Mouse (Mus musculus) right cerebral cortex, adult 2 months (tissue): ENCODE results near the gene Fam13c.

Source experiments
- DNase-seq, 2 experiments: peaks; one replicate each; pipeline ENCODE4 v3.0.0; 2021 to 2022; ENCODE audit warnings: low spot score in 2 of 2

Gene Fam13c

DNA sequence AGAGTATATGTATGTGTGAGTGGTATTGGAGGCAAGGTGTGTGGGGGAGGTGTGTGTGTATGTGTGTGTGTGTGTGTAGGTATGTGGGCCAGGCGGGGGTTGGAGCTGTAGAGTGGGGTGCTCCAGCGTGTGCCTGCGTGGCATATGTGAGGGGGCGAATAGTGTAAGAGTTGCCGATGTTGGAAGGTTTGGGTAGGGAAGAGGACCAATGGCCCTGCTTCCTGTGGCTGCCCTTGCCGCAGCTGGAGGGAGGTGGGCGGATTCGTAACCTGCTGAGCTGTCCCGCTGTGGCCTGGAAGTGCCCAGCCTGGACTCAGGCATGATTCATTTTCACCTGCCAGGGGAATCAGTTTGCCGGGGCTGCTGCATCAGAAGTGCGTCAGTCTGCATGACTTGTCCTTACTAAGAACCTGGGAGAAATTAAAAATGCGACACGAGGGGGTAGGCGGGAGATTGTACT lies 79.4 kb downstream of the Fam13c start:
- peak; percentile 63 to 67 for DNase-seq

DNA sequence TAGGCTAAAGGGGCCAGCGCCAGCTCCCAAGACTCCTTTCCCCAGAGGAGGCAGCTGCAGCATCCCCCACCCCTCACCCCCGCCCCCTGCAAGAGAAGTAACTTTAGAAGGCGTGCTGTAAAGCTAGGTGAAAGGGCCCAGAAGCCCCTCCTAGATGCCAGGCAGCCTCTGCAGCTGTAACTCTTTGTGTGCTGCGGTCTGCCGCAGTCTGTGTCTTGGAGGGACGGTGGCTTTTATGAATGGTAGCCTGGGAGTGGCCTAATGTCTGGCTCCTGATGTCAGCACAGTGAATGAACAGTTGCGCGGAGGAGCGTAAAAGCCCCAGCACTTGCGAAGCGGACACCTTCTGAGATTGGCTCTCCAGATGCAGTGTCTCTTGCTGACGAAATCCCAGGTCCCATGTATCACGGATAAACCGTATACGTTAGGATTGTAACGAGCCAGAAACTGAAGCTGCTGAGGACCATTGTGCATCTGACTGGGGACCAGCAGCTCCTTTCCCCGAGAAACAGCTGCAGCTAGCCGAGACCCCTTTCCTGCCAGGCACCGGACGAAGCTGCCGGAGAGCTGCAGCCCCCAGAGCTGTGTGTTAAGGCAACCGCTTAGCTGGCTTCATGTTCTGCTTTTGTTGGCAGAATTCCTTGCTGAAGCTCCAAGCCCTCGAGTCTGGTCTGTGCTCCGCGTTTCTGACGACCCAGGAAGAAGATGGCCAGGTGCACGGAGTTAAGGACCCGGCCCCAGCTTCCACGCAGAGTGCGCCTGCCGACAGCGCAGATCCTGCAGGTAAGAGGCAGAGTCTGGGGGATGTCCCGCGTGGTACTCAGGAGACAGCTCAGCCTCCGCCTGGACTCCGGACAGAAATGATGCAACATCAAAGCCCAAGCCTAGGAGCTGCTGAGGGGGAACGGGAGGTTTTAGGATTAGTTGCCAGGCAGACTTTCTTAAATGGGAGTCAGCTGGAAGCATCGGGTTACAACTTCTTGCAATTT lies 80.2 kb downstream of the Fam13c start:
- peak; percentile 69 to 78 for DNase-seq

- DNase-seq, result no peak
These were observed 81.1 kb downstream of the Fam13c start for GRCm38 (mm10) chr10:70521379-70521778.

DNA sequence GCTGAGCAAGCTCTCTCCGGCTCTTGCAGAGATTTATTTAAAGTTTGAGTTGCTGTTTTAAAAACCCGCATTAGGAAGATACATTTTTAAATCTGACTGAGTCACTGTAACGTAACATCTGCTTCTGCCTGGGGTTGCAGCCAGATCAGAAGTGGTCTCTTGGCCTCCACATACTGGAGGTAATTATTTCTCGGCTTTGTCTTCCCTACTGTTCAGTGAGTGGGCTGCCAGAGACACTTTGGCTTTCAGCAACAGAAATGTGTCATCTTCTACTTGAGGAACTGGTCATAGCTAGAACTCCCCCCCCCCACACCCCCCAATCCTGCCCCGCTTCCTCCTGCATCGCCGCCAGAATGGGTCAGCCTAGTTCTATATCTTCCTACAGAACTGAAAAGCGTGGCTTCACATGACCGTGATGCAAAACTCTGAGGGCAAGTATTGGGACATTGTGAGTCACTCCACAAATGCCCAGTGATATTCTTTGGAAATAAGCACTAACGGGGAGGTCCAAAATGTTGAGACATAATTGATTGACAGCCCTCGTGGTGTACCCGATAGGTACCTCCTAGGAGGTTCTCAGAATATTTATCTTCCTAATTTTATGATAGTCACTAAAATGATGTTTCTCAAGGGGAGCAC lies 90.0 kb downstream of the Fam13c start:
- peak; percentile 55 to 62 for DNase-seq

- DNase-seq, result no peak
These were observed 92.0 kb downstream of the Fam13c start for GRCm38 (mm10) chr10:70532249-70532648.

GRCm38 (mm10) chr10:70533301-70533781 lies 93.1 kb downstream of the Fam13c start:
- peak; percentile 31 to 45 for DNase-seq

GRCm38 (mm10) chr10:70533986-70534385 lies 93.7 kb downstream of the Fam13c start:
- no peak for DNase-seq

DNA sequence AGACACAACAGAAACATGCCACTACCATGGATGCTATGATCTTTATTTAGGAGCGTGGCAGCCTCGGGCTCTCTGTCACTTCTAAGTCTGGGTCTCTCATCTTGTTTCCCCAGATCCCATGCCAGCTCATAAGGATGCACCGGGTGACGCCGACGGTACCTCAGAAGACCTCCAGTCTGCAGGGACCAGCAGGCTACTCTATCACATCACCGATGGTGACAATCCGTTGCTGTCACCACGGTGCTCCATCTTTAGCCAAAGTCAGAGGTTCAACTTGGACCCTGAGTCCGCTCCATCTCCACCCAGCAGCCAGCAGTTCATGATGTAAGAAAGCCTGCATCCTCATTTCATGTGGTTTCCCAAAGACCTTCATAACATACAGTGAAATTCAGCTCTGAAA lies 94.3 kb downstream of the Fam13c start:
- DNase-seq, result no peak

- no peak for DNase-seq
These were observed 95.1 kb downstream of the Fam13c start for GRCm38 (mm10) chr10:70535401-70535800.

DNA sequence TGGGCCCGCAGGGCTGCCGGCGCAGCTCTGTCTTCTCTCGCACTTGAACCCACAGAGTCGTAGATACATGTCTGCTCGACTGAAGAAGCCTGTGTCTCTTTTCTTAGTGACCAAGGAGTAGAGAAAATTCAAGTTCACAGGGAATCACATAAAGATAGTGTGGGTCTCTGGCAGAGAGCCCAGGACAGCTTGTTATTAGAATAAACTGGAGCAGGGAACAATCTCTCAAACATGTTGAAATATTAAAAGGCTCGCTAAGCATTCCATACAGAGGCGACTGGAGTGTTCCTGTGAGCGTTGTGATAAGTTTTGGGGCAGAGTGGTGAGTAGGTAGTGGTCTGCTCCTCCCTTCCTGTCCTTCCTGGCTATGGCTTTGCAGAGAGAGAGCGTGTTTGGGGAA lies 97.4 kb downstream of the Fam13c start:
- no peak for DNase-seq

DNA sequence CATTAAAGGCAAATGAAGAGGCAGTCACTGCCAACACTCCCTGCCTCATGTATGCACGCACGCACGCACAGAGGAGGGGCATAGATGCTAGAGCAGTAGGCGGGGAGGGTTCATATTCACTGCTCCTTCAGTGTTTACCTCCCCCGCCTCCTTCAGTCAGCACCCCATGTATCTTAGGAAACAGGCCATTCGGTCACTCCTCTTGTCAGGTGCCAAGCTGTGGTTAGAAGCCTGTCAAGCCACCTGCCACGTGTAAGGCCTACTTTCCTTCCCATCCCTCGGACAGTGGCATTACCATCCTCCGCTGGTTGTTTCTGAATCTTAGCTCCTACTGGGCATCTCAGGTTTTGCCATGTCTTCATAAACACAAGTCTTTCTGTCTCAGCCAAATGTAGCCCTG lies 99.0 kb downstream of the Fam13c start:
- no peak for DNase-seq

- no peak for DNase-seq
These were observed 100.3 kb downstream of the Fam13c start for GRCm38 (mm10) chr10:70540456-70541195.

DNA sequence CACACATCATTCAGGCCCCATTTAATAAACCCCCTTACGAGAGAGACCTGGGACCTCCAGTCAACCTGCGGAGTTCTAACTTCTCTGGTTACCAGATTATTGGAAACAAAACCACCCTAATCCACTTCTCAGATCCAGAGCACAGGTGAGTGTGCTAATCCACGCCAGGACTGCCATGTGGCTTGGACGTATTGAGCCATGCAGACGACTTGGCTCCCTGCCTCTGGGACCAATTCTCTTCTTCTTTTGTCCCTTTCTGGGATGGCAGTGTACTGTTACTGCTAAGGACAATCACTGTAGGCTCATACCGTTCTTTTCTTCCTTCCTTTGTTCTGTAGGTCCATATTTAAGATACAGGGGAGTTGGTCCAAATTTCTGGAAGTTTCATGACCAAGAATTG lies 102.6 kb downstream of the Fam13c start:
- no peak for DNase-seq

DNA sequence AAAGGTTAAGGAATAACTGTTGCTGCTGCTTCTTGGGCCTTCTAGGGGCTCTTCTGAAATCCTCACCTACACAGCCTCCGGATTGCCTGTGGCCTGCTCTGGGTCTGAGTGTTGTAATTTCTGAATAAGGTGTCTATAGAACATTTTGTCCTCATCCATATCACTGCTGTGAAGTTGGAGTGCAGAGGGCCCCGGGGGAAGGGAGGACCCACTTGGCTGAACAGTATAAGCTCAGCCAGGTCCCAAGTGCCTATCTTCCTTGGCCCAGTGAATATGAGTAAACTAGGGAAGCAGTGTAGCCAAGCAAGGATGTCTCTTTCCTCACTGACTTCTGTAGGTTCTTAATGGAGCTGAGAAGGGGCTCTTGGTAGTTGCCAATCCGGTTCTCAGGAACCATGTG lies 112.2 kb downstream of the Fam13c start:
- no peak for DNase-seq

- peak; percentile 81 to 86 for DNase-seq
These were observed 123.4 kb downstream of the Fam13c start for GRCm38 (mm10) chr10:70563636-70564035.

GRCm38 (mm10) chr10:70581556-70582211 lies 141.4 kb downstream of the Fam13c start:
- DNase-seq, result no peak

- no peak for DNase-seq
These were observed 143.9 kb downstream of the Fam13c start for GRCm38 (mm10) chr10:70584171-70584570.

DNA sequence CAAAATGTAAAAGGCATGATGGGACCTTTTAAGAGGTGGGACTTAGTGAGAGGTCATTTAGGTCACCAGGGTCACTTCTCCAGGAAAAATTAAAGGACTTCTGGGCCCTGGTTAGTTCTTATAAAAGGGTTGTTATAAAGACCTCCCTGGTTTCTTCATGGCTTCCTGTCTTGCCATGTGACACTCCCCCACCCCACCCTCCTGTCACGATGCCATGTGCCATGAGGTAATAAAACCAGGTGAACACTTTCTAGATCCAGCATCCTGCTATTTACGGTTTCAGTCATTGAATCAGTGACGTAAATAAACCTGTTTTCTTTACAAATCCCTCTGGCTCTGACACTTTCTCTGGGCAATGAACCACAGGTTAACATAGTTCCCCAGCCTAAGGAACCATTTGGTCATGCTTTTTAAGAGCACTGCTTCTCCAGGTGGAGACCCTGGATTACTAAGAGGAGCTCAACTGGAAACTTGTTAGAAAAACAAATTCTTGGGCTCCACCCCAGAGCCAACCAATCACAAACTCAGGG lies 146.7 kb downstream of the Fam13c start:
- no peak for DNase-seq

GRCm38 (mm10) chr10:70594007-70594406 lies 153.7 kb downstream of the Fam13c start:
- no peak for DNase-seq

DNA sequence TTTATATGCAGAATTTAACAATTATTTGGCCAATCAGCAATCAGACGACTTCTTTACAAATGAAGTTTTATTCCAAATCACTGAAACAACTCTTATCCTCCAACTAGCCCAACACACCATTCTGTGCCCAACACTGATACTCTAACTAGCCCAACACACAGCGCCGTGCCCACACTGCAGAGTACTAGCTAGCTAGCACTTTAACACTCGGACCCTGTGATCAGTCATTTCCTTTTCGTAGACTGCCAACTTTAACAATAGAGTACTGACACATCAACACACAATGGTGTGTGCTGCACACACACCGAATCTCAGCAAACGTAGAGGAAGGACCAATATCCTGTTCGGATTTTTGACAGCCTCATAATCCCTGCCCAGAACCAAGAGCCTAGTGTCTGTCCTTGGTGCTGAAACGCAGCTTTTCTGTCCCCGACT lies 157.8 kb downstream of the Fam13c start:
- DNase-seq, result peak in 1 of 2 experiments; percentile 24

DNA sequence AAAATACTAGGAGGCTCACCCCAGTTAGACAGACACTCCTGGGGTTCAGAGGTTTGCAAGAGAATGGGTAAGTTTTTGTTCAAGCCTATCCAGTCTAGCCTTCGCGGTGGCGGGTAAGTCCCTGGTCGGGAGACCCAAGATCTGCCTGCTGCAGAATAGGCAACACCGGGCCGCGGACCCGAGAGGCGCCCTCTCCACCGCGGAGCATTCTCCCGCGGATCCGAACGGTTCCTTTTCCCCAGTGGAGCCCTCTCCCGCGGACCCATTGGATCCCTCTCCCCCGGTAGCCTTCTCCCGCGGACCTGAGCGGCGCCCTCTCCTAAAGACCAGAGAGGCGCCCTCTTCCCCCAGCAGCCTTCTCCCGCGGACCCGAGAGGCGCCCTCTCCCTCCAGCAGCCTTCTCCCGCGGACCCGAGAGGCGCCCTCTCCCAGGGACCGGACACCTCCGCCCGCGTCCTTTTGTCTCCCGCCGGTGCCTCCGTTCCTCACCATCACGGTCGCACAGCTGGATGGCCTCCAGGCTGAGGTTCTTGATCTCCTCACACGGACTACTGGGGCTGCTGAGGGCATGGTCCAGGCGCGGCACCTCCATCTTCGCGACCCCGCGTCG lies 158.3 kb downstream of the Fam13c start:
- peak; percentile 51 to 62 for DNase-seq
